Mouse (Mus musculus) bone marrow, adult 2 months (tissue): Measurements from ENCODE around the gene Lrrc28. TPM values are rescaled to one million over a fixed set of nuclear protein-coding genes. Genes with fewer than 3 reads are reported as not detected.

Experiments
- H3K27ac ChIP-seq: fragments of 200-500 bp; 2 replicates; pipeline ENCODE4 v1.5.1; 2012; ENCODE audit warnings: low read depth, mild to moderate bottlenecking, control low read depth, inconsistent platforms, low read length; ENCODE audit not compliant: control insufficient read depth, poor library complexity, insufficient read depth
- H3K4me1 ChIP-seq: fragments of 200-500 bp; 2 replicates; pipeline ENCODE4 v1.6.1; 2011; ENCODE audit warnings: low read length; ENCODE audit not compliant: control insufficient read depth, insufficient read depth
- H3K4me3 ChIP-seq: fragments of 200-500 bp; replicated peaks from 2 replicates; pipeline ENCODE3; 2011; ENCODE audit warnings: mild to moderate bottlenecking, low read depth, low read length, control low read depth; ENCODE audit not compliant: control insufficient read depth
- CTCF ChIP-seq: fragments of 200-500 bp; IDR thresholded peaks from 2 replicates; pipeline ENCODE4 v1.5.1; 2011; ENCODE audit warnings: low read length, control low read depth; ENCODE audit not compliant: control insufficient read depth, insufficient read depth
- POLR2A ChIP-seq: fragments of 200-500 bp; IDR thresholded peaks from 2 replicates; pipeline ENCODE4 v1.6.1; 2011; ENCODE audit warnings: low read depth, mild to moderate bottlenecking, control low read depth, low read length, borderline replicate concordance; ENCODE audit not compliant: control insufficient read depth
- WGBS: fragments of 180-500 bp; shearing (Covaris S2); methylation state at CpG from one replicate; pipeline ENCODE4 v1.1.7; 2018; 5-methylcytosine and 5-hydroxymethylcytosine counted together
- polyA plus RNA-seq: library from polyadenylated mRNA; stranded (reverse); fragments of >200 nt; gene quantifications from 2 replicates; pipeline ENCODE4 v1.2.4, GENCODE M21; 2011; ENCODE audit warnings: low replicate concordance; ENCODE audit not compliant: missing spikeins, insufficient read depth, insufficient read length

Lrrc28 gene
- polyA plus RNA-seq, 1 experiment: 6.8 TPM

DNA sequence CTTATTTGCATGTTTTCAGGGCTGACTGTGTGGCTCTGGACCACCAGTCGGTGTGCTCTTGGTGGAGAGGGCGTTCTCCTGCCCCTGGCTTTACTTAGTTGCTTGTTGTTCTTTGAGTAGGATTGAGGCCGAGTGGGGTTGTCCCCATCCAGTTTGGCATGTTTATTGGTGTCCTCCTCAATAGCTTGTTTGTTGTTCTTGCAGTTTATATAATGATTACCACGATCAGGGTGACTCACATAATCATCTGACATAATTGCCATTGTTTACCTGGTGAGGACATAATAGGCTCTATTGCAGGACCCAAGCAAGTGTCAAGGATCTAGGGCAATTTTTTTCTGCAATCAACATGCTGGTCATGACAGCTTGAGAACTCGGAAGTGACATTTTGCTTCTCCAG lies 7.1 kb upstream of the Lrrc28 start:
- Histone ChIP-seq H3K4me3 (no peak overlapping the region), H3K4me1 (no peaks in the 10 kb centered on the region; the same call in none of the 2 replicates), H3K27ac (no peak overlapping the region)
- 75% methylated on average over 5 of the region's 5 CpGs for WGBS
- TF ChIP-seq POLR2A (no peak), CTCF (no peak)

- WGBS: 80% methylated on average over 4 of the region's 4 CpGs
- Histone ChIP-seq H3K4me1 (no peaks in the 10 kb centered on the region; the same call in 1 of the 2 replicates), H3K4me3 (no peak overlapping the region), H3K27ac (no peak overlapping the region)
- TF ChIP-seq CTCF (no peak), POLR2A (no peak)
These were observed 3.3 kb upstream of the Lrrc28 start for GRCm38 (mm10) chr7:67648376-67648775.

GRCm38 (mm10) chr7:67647277-67647676 lies 2.2 kb upstream of the Lrrc28 start, which contains the start of gene Ttc23:
TSS of gene Ttc23 (plus strand) at chr7:67647410.
- peaks cover 1% of the 10 kb centered on the region; the same call in 1 of the 2 replicates for H3K4me1 ChIP-seq
- no peak within 1 kb of the TSS for H3K4me3 ChIP-seq
- H3K27ac ChIP-seq: no peak within 1 kb of the TSS
- WGBS: 85% methylated on average over 5 of the region's 5 CpGs
- no peak for TF ChIP-seq POLR2A

DNA sequence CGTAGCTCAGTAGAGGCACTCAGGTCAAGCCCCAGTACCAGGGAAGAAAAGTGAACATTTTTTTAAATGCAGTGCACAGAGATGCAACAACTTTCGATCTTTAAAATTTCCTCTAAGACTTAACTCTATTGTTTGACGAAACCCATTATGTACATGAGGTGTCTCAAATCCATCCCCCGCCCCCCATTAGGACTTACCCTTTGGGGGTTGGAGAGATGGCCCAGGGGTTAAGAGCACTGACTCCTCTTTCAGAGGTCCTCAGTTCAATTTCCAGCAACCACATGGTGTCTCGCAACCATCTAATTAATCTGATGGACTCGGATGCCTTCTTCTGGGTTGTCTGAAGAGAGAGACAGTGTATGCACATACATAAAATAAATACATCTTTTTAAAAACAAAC lies 1.1 kb upstream of the Lrrc28 start:
- WGBS: 28% methylated on average over 6 of the region's 6 CpGs
- Histone ChIP-seq H3K4me1 (peaks cover 1% of the 10 kb centered on the region; the same call in 1 of the 2 replicates), H3K27ac (no peak overlapping the region), H3K4me3 (peak overlapping the region; percentile 87)
- TF ChIP-seq POLR2A: no peak
- no peak for TF ChIP-seq CTCF

DNA sequence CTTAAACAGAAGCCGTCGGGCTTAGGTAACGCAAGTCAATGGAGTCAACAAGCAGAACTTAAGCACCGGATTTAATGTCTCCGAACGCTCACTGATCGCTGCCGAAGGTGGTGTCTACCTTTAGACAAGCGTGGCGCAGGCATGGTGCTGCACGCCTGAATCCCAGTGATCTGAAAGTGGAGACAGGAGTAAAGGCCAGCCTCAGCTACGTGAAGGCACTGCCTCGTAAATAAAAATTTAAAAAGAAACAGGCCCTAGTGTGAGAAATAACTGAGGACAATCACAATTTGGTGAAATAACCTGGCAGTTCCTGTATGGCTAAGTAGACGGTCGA lies 580 bp upstream of the Lrrc28 start:
- 1% methylated on average over 15 of the region's 15 CpGs for WGBS
- Histone ChIP-seq H3K27ac (peak overlapping the region; percentile 66), H3K4me3 (peak overlapping the region; percentile 87), H3K4me1 (peaks cover 1% of the 10 kb centered on the region; the same call in 1 of the 2 replicates)
- TF ChIP-seq CTCF: no peak
- no peak for TF ChIP-seq POLR2A

GRCm38 (mm10) chr7:67644291-67644690 lies 777 bp downstream of the Lrrc28 start:
- TF ChIP-seq POLR2A: no peak
- TF ChIP-seq CTCF: no peak
- Histone ChIP-seq H3K4me3 (peak overlapping the region; percentile 87), H3K4me1 (peaks cover 1% of the 10 kb centered on the region; the same call in 1 of the 2 replicates), H3K27ac (no peak overlapping the region)
- 34% methylated on average over 8 of the region's 8 CpGs for WGBS

GRCm38 (mm10) chr7:67642955-67643354 lies 2.1 kb downstream of the Lrrc28 start:
- Histone ChIP-seq H3K4me1 (peaks cover 1% of the 10 kb centered on the region; the same call in 1 of the 2 replicates), H3K4me3 (no peak overlapping the region), H3K27ac (no peak overlapping the region)
- TF ChIP-seq POLR2A (no peak), CTCF (no peak)
- 91% methylated on average over 9 of the region's 9 CpGs for WGBS

DNA sequence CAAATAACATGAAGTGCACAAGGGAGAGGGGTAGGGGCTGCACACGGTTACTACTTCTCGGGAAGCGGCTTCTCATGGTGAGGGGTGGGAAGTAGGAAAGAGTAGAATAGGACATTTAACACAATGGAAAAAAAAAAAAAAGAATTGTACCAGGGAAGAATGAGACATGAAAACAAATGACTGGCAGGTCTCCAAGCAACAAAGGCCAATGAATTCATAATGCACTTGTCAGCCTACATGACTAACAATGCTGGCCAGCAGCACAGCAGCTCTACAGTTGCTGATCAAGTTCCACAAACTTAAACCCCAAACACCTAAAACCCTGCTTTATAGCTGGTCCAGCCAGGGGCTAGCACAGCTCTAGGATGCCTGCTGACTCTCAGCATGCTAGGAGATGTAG lies 6.1 kb downstream of the Lrrc28 start:
- TF ChIP-seq CTCF: no peak
- TF ChIP-seq POLR2A: no peak
- H3K4me3 ChIP-seq: no peak overlapping the region
- 95% methylated on average over 3 of the region's 3 CpGs for WGBS

GRCm38 (mm10) chr7:67636161-67636560 lies 8.9 kb downstream of the Lrrc28 start:
- TF ChIP-seq CTCF (no peak), POLR2A (no peak)
- WGBS: 79% methylated on average over 2 of the region's 2 CpGs
- H3K27ac ChIP-seq: no peak overlapping the region
- H3K4me3 ChIP-seq: no peak overlapping the region
- no peaks in the 10 kb centered on the region for H3K4me1 ChIP-seq

More for the DNA sequence above, 6.1 kb downstream of the Lrrc28 start:
- no peak overlapping the region for H3K27ac ChIP-seq
- H3K4me1 ChIP-seq: peaks cover 1% of the 10 kb centered on the region; the same call in 1 of the 2 replicates

- WGBS: 79% methylated on average over 3 of the region's 3 CpGs
- TF ChIP-seq CTCF: no peak
- TF ChIP-seq POLR2A: no peak
- Histone ChIP-seq H3K27ac (no peak overlapping the region), H3K4me1 (no peaks in the 10 kb centered on the region), H3K4me3 (no peak overlapping the region)
These were observed 10.9 kb downstream of the Lrrc28 start for GRCm38 (mm10) chr7:67634210-67634609.
